Mouse (Mus musculus) testis, adult 2 months (tissue): ENCODE measurements around the gene Myh14.

Experiments
- CTCF ChIP-seq: fragments of 200-500 bp; IDR thresholded peaks from 2 replicates; pipeline ENCODE4 v1.5.1; 2012; ENCODE audit warnings: low read depth, mild to moderate bottlenecking, inconsistent platforms, low read length, moderate library complexity; ENCODE audit not compliant: control insufficient read depth, insufficient read depth, insufficient replicate concordance
- POLR2A ChIP-seq: fragments of 200-500 bp; IDR thresholded peaks from 2 replicates; pipeline ENCODE4 v1.6.1; 2012; ENCODE audit warnings: low read depth, mild to moderate bottlenecking, inconsistent platforms, low read length, moderate library complexity; ENCODE audit not compliant: control insufficient read depth

GRCm38 (mm10) chr7:44572213-44572701 lies 98.4 kb downstream of the Myh14 start, which contains the start of gene Napsa:
- no peak for TF ChIP-seq POLR2A
- no peak for TF ChIP-seq CTCF
